Mouse (Mus musculus): ENCODE measurements at regions not wholly inside any gene's neighbourhood (a gene's known extent, or its start where the extent isn't known, plus 50 kb on each side); places are given as distances from the start of the nearest gene placed in this dataset.

GRCm38 (mm10) chr10:24437177-24437576 is 158.1 kb upstream of the Ccn2 start:
- ATAC-seq (ENCODE audit: low TSS enrichment) = peak; percentile 76

GRCm38 (mm10) chr10:24444572-24444971 is 150.7 kb upstream of the Ccn2 start:
- ATAC-seq (ENCODE audit: low TSS enrichment) = no peak

DNA sequence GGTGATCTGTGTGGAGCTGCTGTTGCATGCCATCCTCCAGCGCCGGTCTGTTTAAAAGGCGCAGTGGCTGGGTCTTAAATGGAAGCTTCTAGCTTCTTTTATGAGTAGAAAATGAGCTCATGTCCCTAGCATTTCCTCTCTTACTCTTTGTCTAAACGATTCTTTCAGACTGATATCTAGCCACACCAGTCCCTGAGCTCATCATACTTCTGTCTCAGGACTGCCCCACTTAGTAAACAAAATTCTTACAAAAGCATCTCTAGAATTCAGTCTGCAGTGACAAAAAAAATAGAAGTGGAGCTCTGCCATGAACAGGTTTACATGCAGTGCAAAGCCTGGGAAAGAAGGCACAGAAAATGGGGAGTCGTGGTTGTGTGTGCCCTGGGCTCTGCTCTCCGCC is 150.2 kb upstream of the Ccn2 start:
- ATAC-seq (ENCODE audit: low TSS enrichment) = no peak

GRCm38 (mm10) chr10:24446168-24446567 is 149.1 kb upstream of the Ccn2 start:
- ATAC-seq (ENCODE audit: low TSS enrichment) = no peak

GRCm38 (mm10) chr10:24447135-24447534 is 148.1 kb upstream of the Ccn2 start:
- ATAC-seq (ENCODE audit: low TSS enrichment) = no peak

DNA sequence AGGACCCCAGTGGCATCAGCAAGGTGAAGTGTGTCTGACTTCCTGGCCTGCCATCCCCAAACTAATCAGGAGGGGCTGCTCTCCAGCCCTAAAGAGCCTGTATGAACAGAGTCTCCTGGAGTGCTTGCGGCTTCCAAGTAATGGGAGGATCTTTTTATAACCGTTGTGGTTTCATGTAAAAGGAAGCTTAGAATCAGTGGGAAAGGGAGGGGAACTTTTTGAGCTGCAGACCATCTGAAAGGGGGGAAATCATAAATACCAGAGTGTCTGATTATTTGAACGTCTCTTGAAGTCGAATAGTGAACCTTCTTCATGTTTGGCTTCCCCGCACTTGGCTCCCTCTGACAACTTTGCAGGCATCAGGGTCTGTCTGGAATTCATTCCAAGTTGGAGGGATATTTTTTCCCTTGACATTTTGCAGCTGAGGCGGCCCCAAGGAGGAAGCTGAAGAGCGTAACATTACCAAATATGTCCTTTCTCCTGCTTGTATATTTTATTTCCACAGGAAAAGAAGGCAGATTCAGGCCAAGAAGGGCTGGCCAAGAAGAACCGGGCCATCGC is 147.2 kb upstream of the Ccn2 start:
- peak; percentile 85 for ATAC-seq (ENCODE audit: low TSS enrichment)

- no peak for ATAC-seq (ENCODE audit: low TSS enrichment)
Measured at GRCm38 (mm10) chr10:24453507-24453906, 141.7 kb upstream of the Ccn2 start.

DNA sequence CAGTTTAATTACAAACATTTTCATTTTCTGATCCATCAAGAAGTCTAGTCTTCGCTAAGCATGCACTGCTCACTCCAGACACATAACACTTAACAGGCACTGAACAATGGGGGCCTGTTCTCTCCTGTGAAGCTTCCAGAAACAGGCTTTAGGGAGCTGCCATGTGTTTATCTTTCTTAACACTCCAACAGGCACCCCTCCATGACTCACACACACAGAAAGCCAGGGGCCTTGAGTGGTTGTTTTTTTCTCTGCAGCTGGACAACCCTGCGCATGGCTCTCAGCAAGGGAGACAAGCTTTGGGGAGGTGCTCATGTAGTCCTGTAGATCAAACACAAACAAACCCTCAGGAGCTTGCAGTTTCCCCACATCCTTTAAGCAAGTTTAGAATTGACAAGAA is 136.6 kb upstream of the Ccn2 start:
- no peak for ATAC-seq (ENCODE audit: low TSS enrichment)

GRCm38 (mm10) chr10:24463873-24464272 is 131.4 kb upstream of the Ccn2 start:
- no peak for ATAC-seq (ENCODE audit: low TSS enrichment)

DNA sequence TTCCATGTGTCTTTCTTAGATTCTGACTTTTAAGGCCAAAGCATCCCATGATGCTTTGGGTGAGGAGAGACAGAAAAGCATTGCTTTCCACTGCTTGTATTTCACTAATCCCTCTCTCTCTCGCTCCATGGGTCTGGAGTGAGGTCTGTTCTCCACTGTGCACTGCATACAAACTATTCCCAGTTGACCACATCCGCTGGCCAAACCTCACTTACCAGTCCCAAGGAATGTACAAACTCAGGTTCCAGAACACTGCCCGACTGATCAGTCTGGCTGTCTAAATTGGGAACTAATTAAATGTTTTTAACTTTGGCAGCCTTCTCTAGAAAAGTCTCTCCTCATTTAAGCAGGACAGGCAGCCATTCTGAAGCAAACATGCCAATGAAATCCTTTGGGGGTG is 130.9 kb upstream of the Ccn2 start:
- no peak for ATAC-seq (ENCODE audit: low TSS enrichment)

GRCm38 (mm10) chr10:24469741-24470140 is 125.5 kb upstream of the Ccn2 start:
- ATAC-seq (ENCODE audit: low TSS enrichment) = peak; percentile 83

DNA sequence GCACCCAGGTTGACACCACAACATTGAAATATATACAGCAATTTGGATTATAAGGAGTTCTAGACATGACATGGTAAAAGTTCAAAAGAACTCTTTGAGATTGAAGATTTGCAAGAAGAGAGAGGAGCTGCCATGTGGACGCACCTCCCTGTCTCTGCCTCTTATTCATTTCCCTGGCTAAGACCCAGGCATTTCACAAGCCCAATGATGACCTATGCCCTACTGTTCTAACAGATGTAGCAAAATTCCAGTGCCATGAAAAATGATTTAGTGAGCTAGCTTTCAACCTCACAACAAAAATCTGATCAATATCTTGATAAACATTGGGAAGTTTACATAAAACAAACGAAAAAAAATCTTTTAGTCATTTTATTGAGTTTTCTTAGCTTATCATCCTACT is 123.7 kb upstream of the Ccn2 start:
- no peak for ATAC-seq (ENCODE audit: low TSS enrichment)

GRCm38 (mm10) chr10:24476288-24476687 is 119.0 kb upstream of the Ccn2 start:
- no peak for ATAC-seq (ENCODE audit: low TSS enrichment)

DNA sequence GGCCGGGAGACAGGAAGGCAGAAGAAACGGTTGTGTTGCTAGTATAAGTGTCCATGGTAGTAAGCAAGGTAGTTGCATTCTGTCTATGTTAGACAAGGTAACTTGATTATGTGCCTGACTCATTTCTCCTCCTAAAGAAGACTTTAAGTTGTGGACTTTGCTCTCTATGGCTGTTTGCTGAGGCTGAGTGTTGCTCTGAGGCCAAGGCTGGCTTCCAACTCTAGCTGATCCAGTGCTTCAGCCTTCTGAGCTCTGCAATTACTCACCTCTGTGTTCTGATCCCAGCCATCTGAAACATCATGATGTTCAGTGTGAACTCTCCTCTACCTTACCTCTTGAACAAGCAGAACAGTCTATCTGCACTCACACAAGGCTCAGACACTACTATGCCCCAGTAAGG is 116.7 kb upstream of the Ccn2 start:
- ATAC-seq (ENCODE audit: low TSS enrichment) = peak; percentile 21; the same call in 1 of the 2 replicates

- ATAC-seq (ENCODE audit: low TSS enrichment) = peak; percentile 92
Measured at GRCm38 (mm10) chr10:24479148-24479547, 116.1 kb upstream of the Ccn2 start.

DNA sequence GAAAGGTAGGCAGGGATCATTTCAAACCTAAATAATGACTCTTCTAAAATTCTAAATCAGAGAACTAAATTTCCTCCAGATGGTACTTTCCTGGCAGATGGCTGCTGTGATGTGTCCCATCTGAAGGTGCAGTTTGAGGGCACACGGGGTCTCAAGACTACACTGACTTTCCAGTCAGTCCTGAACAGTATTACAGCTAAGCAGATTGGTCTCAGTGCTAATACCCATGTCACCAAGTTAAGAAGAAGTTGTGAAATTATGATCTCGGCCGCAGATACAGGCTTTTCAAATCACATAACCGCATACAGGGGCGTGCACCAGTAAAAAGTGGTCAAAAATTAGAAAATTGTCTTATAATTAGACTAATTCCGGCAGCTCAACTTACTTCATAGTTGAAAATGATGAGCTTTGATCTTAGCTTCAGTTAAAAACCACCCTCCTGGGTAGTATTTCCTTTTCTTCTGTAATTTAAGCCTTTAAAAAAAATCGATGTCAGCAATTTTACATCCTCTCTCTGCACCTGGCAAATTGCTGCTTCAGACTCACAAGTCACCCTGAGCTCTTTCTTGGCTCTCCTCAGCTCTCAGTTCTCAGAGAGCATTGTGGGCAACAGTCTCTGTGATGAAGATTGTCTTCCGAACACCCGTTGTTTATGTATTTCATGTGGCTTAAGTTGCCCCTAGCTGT is 113.2 kb upstream of the Ccn2 start:
- ATAC-seq (ENCODE audit: low TSS enrichment) = no peak

GRCm38 (mm10) chr10:24483053-24483452 is 112.2 kb upstream of the Ccn2 start:
- no peak for ATAC-seq (ENCODE audit: low TSS enrichment)

DNA sequence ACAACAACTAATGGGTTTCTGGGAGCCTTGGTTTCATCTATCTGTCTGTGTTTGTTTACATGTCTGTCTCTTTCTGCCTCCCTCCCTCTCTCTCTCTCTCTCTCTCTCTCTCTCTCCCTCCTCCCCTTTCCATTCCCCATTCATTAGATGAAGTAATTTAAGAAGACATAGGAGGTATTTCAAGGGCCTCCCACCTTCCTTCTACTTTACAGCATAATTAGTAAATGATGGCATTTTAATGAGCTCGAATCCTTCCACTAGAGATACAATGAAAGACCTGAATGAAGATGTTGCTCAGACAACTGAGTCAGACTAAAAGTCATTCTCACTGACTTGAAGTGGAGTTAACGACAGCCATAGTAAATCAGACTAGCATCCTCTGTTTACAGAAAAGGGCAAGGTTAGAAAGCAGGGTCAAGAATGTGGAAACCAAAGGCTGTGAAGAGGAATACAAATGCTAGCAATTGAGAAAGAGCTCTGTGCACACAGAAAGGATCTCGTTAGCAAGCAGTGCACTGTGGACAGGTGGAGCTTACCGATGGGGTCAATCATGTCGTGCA is 111.1 kb upstream of the Ccn2 start:
- ATAC-seq (ENCODE audit: low TSS enrichment) = no peak

GRCm38 (mm10) chr10:24485461-24485860 is 109.8 kb upstream of the Ccn2 start:
- no peak for ATAC-seq (ENCODE audit: low TSS enrichment)

DNA sequence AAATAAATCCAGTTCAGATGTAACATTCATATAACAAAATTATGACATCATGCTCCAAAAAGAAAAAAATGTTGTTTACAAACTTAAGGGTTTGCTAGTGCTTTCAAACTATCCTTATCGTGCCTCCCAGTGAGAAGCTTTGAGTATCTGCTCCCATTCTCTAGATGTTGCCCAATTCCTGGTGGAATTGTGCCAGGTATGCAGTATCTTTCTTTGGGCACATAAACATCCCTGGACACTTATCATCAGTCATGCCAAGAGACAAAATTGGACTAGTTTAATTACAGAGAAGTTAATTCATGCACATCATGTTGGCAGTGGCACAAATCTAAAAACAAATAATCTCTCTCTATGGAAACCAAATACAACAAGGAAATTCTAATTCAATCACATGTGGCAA is 109.0 kb upstream of the Ccn2 start:
- ATAC-seq (ENCODE audit: low TSS enrichment) = no peak

DNA sequence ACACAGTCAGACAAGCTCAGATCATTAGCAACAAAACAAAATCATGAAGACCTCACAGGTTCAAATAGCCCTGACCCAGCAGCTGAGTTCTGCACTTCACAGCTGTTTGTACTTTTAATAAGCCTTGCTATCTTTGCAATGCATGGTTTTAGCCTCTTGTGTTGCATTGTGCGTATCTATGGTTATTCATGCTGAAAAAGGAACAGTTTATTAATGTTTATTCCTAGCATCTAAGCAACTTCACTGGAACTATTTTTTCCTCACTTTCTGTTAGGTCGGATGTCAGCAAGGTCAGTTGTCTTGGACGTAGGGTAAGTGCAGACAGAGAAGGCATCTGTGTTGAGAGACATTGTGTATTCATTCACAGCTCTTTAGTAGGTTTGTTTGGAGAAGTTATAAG is 107.3 kb upstream of the Ccn2 start:
- no peak for ATAC-seq (ENCODE audit: low TSS enrichment)

- no peak for ATAC-seq (ENCODE audit: low TSS enrichment)
Measured at GRCm38 (mm10) chr10:24490432-24490831, 104.8 kb upstream of the Ccn2 start.

DNA sequence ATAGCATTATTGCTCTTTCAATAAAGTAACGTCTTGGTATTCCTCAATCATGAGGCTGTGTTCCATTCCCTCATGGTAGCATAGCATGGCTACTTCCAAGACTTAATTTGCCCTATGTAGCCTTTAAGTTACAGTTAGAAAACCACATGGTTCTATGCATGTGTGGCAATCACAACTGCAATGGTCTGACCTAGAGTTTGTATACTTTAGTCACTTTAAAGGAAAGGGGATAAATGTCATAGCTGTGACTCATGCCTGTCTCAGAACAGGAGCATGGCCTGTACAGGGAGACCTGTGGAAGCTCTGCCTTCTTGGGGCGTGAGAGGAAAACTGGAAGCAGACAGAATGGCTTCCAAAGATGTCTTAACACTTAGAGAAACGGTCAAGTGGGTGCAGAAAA is 103.4 kb upstream of the Ccn2 start:
- no peak for ATAC-seq (ENCODE audit: low TSS enrichment)

GRCm38 (mm10) chr10:24493392-24493791 is 101.8 kb upstream of the Ccn2 start:
- ATAC-seq (ENCODE audit: low TSS enrichment) = no peak
